Mouse (Mus musculus) urinary bladder, adult 2 months (tissue): ENCODE measurements around the gene Blnk. TPM values are rescaled to one million over a fixed set of nuclear protein-coding genes. Genes with fewer than 3 reads are reported as not detected.

Source experiments
- DNase-seq: peaks from one replicate; pipeline ENCODE4 v3.0.0; 2022; ENCODE audit warnings: low spot score
- polyA plus RNA-seq: library from polyadenylated mRNA; depleted of rRNA; stranded (reverse); fragments of >200 nt; gene quantifications from 2 replicates; pipeline ENCODE4 v1.2.3, GENCODE M21; 2012; rRNA removed

Gene Blnk
- polyA plus RNA-seq, 1 experiment, result 9.9 TPM

GRCm38 (mm10) chr19:40964936-40965850, 29.1 kb downstream of the Blnk start:
- no peak for DNase-seq

GRCm38 (mm10) chr19:40964367-40964891, 29.9 kb downstream of the Blnk start:
- DNase-seq, result no peak

- peak; percentile 33 for DNase-seq
These were observed 31.3 kb downstream of the Blnk start for GRCm38 (mm10) chr19:40962988-40963387.

GRCm38 (mm10) chr19:40958981-40959380, 35.4 kb downstream of the Blnk start:
- no peak for DNase-seq

GRCm38 (mm10) chr19:40946937-40947577, 47.3 kb downstream of the Blnk start:
- DNase-seq, result no peak

- DNase-seq, result no peak
These were observed 50.8 kb downstream of the Blnk start for GRCm38 (mm10) chr19:40943552-40943951.

GRCm38 (mm10) chr19:40936038-40936437, 58.3 kb downstream of the Blnk start:
- DNase-seq, result no peak

GRCm38 (mm10) chr19:40935376-40935775, 59.0 kb downstream of the Blnk start:
- no peak for DNase-seq

- DNase-seq, result no peak
These were observed 62.6 kb downstream of the Blnk start for GRCm38 (mm10) chr19:40931581-40932369.

GRCm38 (mm10) chr19:40895393-40895703, 99.0 kb downstream of the Blnk start:
- DNase-seq, result no peak

- DNase-seq, result peak; percentile 91
These were observed 99.6 kb downstream of the Blnk start, which contains the start of gene Zfp518a for GRCm38 (mm10) chr19:40894519-40895392. Gene Zfp518a (plus strand): TSS chr19:40894705.

GRCm38 (mm10) chr19:40894071-40894506, 100.2 kb downstream of the Blnk start:
- DNase-seq, result no peak

GRCm38 (mm10) chr19:40888887-40889286, 105.4 kb downstream of the Blnk start:
- no peak for DNase-seq

- DNase-seq, result no peak
These were observed 112.6 kb downstream of the Blnk start for GRCm38 (mm10) chr19:40881700-40882099.

Other genes with a start within 250 kb of the Blnk start
- 0.07 and 0.12 TPM in 2 replicates for gene Cc2d2b, start 245.8 kb downstream of the Blnk start, polyA plus RNA-seq
- gene Ccnj, start 163.3 kb downstream of the Blnk start, polyA plus RNA-seq, result 4.8 and 5.3 TPM in 2 replicates
- gene Zfp518a, start 99.8 kb downstream of the Blnk start, polyA plus RNA-seq, result 6.4 and 7.3 TPM in 2 replicates
- 0.03 and 0.06 TPM in 2 replicates for gene Dntt, start 34.7 kb upstream of the Blnk start, polyA plus RNA-seq
- gene Opalin, start 82.6 kb upstream of the Blnk start, polyA plus RNA-seq, result not detected in 2 replicates
- gene Tll2, start 212.3 kb upstream of the Blnk start, polyA plus RNA-seq, result 0.09 and 0.18 TPM in 2 replicates